Mouse (Mus musculus): ENCODE measurements at regions not wholly inside any gene's neighbourhood (a gene's known extent, or its start where the extent isn't known, plus 50 kb on each side); places are given as distances from the start of the nearest gene placed in this dataset.
A peak's percentile ranks its signal among the peaks of the same experiment; 100 is the strongest.

DNA sequence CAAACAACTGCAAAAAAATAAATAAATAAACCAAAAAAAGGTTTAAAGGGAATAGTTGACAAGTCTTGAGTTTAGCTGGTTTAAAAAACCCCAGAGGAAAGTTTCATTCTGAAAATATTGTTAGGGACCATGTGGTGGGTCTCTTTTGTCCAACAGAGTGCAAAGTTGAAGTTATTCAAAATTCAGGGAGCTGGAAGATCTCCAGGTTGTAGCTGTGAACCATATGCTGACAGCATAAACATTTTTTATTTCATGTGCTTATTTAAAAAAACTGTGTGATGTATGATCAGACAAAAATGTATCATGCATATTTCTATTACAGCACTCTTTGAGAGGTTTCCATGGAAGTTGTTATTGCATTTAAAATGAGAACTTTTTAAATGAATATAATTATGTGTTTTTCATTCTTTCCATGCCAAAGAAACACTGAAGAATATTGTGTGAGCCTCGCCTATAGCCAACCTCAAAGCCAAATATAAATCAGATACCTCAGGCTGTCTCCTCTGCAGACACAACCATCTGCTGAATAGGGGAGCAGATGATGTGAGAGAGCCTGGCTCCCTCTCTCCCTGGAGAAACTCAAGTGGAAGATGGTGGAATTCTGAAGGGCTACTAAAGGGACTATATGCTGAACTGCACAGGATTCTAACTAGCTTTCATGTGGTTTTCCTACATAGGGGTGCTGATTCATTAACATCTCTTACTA is 413.4 kb upstream of the Impad1 start:
- DNase-seq: no peak
- intact Hi-C loops (cut with DNase I): no loop called here

DNA sequence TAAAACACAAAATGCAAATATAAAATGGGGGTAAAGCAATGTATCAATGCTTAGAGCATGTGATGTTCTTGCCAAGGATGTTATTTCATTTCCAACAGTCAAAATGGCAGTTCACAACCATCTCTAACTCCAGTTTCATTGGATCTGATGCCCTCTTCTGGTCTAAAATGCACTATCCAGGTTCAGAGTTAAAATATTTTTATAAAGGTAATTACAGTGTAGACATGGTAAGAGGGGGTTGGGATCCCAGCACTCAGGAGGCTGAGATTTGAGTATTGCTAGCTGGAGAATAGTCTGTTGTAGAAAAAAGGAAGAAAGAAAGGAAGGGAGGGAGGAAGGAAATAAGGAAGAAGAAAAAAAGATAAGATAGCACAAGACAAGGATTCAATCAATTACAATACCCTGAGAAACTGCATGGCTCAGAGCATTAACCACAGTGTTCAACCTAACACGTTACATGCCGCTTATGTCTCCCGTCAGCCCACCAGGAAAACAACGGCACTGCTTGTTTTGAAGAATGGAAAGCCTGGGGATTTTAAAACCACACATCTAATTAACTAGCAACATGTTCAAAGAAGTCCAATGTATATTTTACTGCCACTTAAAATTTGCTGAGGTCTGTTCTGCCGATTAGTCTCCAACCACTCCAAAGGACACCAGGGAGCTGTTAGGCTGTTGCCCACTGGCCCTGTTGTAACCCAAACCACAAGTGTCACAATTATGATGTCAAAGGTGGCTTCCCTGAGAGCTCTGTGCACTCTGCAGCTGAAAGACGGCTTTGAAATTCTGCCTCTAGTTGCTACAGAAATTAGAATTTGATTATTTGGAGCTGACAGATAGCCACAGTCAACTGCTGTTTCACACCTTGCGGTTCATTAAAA is 412.4 kb upstream of the Impad1 start:
- DNase-seq: no peak
- intact Hi-C loops (cut with DNase I): no loop called here

DNA sequence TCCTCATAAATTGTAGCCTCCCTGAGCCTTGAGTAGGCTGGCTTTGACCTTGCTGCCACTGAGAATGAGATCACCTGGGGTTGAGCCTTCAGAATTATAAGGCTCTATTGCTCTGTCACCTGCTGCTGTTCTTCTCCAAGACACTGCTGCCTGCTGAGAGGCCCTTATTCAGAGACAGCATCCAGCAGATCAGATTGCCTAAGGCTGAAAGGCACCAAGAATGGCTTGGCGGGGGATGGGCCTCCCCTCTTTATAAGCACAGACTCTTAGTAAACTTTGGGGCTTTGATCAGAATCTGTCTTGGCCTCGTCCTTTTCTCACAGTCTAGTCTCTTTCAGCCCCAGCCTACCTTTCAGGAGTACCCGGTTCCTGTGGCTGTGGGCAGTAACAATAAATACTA is 401.1 kb upstream of the Impad1 start:
- no peak for DNase-seq
- intact Hi-C loops (cut with DNase I): no loop called here

DNA sequence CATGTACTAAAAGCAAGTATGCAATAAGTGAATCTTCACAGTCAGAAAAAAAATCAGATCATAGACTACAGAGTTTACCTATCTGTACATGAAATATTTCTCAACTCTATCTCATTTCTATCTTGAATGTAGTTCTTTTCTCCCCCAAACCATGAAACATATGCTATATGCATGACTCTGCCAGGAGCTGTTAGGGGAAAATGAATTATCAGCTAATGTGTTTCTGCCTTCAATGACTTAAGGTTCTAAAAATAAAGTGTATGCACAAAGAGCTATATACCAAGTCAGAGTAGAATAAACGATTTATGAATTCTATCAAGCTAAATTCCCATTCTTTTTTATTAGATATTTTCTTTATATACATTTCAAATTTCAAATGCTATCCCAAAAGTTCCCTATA is 388.4 kb upstream of the Impad1 start:
- no peak for DNase-seq
- intact Hi-C loops (cut with DNase I): no loop called here

DNA sequence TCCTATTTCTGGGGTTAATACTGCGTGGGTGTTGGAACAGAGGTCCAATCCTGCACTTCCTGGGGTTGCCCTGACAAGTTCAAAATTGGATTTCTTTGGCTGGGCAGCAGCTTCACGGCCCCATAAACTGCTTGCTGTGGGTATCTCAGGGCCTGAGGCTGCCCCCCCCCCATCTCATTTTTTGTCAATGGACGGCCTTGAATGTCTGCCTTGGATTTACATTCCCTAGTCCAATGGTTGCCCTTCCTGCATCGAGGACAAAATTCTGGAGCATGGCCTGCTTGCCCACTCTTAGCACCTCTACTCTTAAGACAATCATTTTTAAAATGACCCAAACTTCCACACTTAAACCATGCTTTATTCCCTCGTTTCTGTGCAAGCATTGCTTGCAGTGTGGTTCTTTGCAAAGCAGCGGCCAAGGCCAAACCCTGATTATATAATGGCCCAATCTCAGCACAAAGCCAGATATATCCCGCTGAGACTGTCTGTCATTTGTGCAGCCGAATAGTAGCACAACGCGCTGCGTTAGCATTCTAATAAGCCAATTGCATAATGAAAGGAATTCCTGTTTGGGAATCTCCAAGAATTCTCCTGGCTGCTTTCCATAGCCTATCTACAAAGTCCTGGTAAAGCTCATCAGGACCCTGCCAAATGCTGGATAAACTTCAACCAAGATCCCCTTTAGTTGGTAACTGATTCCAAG is 386.0 kb upstream of the Impad1 start:
- peak; percentile 6 to 7 for DNase-seq
- intact Hi-C loops (cut with DNase I): no loop called here

DNA sequence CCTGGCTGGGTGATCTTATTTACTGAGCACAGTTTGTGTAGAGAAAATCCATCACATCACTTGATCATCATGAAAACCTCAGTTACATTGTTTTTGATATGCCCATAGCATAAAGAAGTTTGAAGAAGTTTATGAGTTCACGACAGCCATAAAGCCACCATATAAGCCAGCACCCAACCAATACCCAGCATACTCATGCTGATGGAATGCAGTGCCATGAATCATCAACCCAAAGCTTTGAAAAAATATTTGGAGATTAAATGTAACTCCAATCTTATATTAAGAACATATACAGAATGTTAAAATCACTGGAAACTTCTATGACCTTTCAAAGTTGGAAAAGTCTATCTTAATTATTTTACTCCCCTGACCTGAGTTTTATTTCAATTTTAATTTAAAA is 372.1 kb upstream of the Impad1 start:
- intact Hi-C loops (cut with DNase I): no loop called here
- no peak for DNase-seq

DNA sequence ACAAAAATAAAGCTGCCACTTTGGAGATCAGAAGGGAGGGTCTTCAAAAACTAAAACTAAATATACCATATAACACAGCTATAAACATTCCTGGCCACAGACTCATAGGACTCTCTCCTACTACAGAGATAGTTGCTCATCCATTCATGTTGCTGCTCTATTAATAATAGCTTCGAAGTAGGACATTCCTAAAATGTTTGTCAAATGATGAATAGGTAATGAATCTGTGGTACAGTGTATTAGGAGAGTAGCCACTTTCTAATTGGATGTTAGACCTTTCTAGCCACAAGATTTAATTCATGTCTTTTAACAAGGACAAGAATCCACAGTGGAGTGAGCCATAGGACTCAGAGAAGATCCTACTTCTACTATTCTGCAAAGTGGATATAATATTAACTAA is 367.8 kb upstream of the Impad1 start:
- DNase-seq: no peak
- intact Hi-C loops (cut with DNase I): no loop called here

DNA sequence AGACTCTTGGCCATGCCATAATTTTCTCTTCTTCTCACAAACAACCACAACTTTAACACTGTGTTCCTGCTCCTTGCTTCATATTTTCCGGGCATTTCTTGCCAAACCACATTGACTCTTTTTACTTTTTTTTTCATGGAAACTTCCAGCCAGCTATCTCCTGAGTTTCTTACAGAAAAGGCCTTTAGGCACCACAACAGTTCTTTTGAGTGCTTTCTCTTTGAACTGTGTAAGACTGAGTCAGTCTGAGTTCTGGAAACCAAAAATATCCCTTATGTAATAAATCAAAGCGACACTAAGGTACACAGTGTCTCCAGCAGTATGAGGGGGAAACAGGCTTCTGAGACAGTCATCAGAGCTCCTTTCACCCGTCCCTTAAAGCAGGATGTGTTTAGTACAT is 337.6 kb upstream of the Impad1 start:
- intact Hi-C loops (cut with DNase I): no loop called here
- DNase-seq: no peak

DNA sequence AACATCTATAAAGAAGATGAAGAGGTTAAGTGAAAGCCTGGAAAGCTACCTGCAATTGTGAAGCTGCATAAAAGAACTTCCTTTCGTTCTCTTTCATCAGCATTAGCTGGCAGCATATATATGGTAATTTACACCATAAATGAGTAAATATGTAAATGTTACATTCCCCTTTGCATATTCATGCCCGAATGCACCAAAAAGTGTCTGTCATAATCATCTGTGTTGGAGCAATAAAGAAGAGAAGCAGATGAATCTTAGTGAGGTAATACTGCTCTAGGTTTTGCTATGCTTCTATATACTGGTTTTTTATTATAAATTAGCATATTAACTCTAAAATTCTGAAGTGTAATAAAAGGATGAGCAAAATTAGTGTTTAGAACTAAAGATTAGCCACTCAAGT is 332.9 kb upstream of the Impad1 start:
- intact Hi-C loops (cut with DNase I): no loop called here

DNA sequence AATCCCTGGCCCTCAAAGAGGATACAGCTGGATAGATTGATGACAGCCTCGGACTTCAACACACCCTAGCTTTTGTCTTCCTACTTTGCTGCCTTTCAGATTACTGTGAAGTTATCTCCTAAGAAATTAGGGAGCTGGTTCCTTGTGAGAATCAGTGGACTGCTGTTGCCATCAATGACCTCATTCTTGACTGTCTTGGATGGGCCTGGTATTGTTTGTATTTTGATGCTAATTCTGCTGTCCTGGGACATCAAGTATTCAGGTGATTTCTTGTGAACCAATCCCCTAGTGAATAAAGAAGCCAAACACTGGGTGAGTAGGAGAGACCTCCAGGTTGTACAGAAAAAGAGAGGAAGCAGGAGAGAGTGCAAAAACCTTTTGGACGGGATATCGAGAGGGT is 305.3 kb upstream of the Impad1 start:
- DNase-seq: no peak
- intact Hi-C loops (cut with DNase I): no loop called here

More for the DNA sequence above, 332.9 kb upstream of the Impad1 start:
- no peak for DNase-seq

DNA sequence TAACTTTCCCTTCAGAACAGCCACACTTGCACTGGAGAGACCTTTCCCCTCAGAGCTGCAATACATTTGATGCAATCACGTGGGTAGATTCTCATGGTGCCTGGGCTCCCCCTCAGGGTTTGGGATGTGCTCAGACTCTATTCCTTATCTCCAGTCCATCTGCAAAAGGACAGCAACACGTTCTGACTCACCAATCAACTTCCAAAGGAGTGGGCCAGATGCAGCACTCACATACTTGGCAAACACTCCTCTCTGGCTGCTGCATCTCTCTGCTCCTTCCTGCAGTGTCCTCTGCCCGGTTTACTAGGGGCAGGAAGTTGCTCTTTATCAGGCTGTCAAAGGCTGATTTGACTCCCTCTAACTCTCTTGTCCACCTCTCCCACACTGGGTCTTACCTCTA is 285.6 kb upstream of the Impad1 start:
- intact Hi-C loops (cut with DNase I): no loop called here

DNA sequence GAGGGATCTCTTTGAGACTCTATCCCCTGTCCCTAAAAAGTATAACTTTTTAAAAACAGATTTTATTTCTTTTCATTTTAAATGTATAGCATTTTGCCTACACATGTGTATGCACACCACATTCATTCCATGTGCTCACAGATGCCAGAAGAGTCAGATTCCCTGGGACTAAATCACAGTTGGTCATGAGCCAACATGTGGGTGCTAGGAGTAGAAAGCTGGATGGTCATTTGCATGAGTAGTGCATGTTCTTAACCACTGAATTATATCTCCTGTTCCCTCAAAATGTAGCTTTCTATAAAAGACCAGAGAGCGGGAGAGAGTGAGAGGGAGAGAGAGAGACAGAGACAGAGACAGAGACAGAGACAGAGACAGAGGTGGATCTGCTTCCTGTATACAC is 281.6 kb upstream of the Impad1 start:
- no peak for DNase-seq
- intact Hi-C loops (cut with DNase I): no loop called here

More for the DNA sequence above, 285.6 kb upstream of the Impad1 start:
- no peak for DNase-seq

DNA sequence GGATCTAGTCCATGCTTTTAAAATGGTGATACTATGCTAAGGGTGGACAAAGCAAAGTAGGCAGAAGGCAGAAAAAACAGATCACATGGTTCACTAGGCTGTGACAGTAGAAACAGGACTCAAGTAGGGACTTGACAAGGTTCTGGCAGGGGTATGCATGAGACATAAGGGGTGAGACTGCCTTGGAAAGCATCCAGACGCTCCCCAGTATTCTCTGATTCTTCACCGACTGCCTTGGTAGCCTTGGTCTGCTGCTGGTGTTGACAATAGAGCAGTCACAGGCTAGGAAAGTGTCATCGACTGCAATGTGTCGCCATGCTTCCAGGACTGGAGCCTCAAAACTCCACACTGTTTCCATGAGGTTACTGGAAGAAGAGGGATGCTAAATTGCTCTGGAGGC is 278.1 kb upstream of the Impad1 start:
- intact Hi-C loops (cut with DNase I): no loop called here
- no peak for DNase-seq

DNA sequence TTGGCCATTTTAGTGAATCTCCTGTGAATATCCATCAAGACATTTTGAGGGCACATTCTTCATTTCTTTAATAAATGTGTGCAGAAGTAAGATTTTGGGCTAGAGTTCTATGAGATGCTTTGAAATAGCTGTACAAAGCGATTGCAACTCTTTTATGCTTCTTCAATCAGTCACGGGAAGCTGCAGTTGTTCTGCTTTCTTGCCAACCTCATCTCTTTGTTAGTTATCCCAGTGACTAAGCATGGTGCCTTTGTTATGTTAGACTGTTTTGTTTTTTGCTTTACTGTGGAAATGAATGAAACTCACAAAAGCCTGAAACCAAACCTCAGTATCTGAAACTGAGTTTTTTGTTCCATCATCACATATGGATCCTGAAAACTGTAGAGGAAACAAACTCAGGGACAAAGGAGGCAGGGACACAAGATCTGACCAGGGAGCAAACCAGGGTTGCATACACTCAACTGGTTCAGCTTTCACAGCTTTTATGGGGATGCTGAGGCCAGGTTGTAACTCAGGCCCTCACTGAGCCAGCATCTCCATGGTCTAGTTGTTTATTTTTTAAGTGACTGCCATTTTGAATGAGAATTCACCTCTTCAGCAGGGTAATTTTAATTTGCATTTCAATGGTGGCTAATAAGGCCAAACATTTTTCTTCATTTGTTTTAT is 266.3 kb upstream of the Impad1 start:
- intact Hi-C loops (cut with DNase I): no loop called here
- no peak for DNase-seq

DNA sequence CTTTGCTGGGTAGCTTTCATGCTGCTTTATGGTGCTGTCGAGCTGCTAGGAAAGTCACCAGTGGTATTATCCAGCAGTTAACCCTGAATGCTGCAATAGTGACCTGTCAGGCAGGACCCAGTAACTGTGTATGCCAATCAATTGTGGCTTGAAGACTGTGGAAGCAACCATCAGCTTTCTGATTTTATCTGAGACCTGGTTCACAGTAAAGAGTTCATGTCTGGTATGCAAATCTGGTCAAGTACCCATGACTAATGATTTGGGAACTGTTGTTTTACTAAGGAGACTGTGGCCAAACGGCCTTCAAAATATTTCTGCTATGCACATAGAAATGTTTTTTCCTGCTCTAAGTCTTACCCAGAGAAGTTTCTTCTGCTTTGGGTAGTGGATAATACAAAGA is 236.8 kb upstream of the Impad1 start:
- DNase-seq: no peak
- intact Hi-C loops (cut with DNase I): no loop called here

DNA sequence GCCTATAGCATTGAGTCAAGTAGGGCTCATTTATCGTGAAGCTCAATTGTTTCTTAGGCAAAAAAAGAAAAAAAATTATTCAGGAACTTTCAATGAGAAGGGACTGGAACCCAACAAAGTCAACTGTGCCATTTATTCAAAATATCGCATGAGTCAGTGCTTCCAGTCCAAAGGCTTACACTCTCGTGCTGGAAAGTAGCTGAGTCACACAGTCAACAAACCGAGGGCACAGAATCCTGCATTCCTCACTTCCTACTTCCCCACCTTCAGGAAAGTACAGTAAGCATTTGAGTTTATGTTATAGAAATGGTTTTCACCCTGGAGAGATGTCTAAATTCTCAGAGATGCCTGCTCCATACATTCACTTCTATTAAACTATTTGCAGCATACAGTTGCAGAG is 194.3 kb upstream of the Impad1 start:
- DNase-seq: no peak
- intact Hi-C loops (cut with DNase I): no loop called here

DNA sequence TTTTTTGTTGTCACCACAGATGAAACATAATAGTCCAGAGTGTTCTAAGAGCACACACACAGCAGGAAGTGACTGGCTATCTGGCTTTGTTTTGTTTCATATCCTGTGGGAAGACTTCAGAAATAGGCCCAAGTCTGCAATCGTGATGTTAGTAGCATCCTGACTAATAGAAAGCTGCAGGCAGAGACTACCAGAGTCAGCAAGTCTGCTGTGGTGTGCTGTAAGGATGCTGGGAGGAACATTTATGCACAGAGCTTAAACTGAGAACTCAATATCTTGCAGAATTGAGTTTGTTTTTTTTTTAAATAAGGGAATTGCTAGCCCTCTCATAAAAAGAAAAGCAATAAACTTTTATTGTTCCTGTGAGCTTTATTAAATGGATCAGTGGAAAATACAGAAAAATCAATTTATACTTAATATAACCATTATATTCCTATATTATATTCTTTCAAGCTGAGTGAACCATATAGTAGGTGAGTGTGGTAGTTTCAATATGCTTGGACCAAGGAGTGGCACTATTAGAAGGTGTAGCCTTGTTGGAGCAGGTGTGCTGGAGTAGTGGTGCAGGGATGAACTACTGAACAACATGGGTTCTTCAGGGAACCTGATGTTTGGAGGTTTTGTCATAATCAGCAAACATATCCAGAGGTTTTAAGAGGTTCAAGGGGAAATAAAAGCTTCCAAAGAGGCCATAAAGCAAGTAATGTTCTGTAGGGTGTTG is 190.5 kb upstream of the Impad1 start:
- DNase-seq: no peak
- intact Hi-C loops (cut with DNase I): no loop called here

DNA sequence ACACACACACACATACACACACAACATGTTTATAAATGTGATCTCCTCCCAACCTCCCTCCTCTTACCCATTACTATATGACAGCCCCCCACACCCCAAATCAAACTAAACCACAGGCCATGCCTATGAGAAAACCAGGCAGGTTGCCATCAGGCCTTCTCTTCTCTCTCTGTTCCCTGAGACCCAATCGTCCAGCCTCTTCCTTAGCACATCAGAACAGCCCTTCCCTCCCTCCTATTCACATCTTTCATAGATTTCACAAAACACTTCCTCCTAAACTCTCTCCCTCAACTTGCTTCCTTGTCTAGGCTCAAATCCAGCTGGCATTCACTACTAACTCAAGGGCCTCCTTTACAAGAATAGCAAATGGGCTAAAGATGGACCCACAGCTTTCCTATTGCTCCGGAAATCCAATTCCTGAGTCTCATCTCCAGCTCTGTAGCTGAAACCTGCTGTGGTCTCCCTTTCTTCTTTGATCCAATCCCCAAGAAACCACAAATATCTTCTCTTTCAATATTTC is 178.7 kb upstream of the Impad1 start:
- DNase-seq: peak in 1 of 2 experiments; percentile 10
- intact Hi-C loops (cut with DNase I): no loop called here

DNA sequence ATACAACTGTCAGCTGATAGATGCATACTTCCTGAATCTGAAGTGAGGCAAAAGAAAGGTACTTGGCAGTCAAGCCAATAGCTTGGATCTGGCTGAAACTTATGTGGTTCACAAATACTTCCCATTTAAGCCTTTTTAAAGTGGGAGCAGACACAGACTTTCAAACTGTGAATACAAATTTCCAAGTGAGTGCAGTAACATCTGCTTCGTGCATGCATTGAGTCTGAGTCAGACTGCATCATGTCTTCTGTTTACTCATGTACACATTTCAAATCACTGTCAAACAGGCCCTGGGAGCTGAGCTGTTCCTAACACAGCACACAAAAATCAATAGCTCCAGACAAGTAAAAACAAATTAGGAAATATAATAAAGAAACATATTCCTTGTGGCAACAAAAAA is 155.8 kb upstream of the Impad1 start:
- no peak for DNase-seq
- intact Hi-C loops (cut with DNase I): no loop called here

DNA sequence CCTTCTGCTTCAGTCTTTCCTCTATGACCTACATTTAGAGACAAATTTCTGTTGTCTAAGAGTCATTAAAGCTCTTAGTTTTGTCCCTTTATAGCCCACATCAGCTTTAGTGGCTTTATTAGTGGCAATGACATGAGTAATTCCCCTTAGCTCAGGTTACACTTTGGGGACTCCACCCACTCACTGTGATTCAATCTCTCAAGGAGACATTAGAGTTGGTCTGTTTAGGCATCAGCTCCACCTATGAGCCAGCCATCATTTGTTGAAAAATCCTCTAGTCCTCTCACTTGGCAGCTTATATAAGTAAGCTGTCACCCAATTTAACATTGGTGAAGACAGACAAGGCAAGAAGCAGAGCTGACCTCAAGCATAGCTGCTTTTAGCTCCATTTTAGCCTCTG is 151.3 kb upstream of the Impad1 start:
- no peak for DNase-seq

More for the DNA sequence above, 151.3 kb upstream of the Impad1 start:
- intact Hi-C loops (cut with DNase I): no loop called here
